Mouse (Mus musculus) c-Kit-negative CD71-positive TER-119-positive erythroid progenitor cells, embryonic 14.5 days (primary cell): Measurements from ENCODE around the gene Ccdc167.
A peak's percentile ranks its signal among the peaks of the same experiment; 100 is the strongest.

Source experiments
- DNase-seq: peaks from one replicate; pipeline ENCODE4 v3.0.0-alpha.2; 2013; ENCODE audit warnings: low read depth, low spot score

Ccdc167 gene

DNA sequence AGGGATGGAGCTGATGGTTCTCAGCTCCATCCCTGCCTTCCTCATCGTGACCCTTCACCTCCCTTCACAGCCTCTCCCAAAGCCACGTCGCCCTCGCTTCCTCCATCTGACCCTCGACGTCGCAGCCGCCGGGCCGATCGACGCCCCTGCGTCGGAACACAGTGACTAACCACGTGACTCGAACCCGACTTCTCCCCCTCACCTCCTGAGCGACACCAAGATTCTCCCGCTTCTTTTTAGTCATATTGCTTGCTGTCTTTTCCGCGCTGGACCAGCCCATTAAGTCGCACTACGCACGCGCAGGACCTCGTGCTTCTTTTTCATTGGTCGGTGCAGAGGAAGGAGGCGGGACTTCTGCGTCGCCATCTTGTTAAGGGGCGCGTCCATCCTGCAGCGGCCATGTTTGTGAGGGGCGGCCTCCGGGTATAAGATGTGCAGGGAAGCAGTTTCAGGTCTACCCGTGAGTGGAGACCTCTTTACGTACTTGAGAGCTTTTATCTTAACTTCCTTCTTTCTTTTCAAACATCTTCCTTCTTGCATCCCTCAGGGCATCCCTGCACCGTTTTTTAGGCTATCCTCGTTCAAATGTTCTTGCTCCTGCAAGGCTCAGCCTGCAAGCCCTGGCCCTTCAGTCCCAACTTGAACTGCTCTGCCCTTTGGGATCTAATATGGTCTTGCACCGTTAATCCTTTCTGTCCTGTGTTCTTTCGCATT, at the start of gene Ccdc167:
Gene Ccdc167, minus strand, starts transcription at position 313 of the 714 bp plus-strand sequence.
- DNase-seq: peak; percentile 95

DNA sequence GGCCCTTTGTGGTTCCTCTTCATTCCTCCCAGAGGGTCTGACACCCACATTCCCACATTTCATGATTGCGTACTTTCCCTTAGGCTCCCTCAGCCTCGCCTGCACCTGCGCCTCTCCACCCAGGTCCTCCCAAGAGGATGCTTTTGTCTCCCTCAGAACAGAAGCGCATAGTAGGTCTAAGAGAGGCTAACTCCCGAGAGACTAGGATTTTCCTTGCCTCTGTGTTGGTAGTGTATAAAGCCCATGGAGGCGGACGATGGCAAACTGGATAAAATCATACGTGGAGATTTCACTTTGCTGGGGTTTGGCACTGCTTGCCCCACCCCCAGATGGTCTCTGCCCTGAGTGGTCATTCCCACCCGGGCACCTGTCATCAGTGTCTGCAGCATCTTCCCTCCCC, 48.5 kb upstream of the Ccdc167 start:
- DNase-seq: no peak

- peak; percentile 50 for DNase-seq
Measured at GRCm38 (mm10) chr17:29762551-29762950, 45.7 kb upstream of the Ccdc167 start.

DNA sequence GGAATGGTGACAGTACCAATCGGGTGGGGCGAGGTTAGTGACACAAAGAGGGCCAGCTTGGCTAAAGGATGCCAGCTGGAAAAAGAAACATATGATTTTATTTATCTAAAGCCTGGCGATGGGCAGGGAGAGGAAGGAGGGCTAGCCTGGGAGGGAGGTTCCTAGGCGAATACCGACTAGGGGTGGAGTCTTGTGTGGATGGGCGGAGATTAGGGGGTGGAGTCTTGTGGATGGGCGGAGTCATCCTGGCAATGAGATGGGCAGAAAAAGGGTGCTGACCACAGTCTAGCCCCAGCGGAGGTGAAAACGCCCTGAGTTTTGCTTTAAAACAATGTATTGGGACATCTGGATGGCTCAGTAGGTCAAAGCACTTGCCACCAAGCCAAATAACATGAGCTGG, 45.1 kb upstream of the Ccdc167 start:
- no peak for DNase-seq

DNA sequence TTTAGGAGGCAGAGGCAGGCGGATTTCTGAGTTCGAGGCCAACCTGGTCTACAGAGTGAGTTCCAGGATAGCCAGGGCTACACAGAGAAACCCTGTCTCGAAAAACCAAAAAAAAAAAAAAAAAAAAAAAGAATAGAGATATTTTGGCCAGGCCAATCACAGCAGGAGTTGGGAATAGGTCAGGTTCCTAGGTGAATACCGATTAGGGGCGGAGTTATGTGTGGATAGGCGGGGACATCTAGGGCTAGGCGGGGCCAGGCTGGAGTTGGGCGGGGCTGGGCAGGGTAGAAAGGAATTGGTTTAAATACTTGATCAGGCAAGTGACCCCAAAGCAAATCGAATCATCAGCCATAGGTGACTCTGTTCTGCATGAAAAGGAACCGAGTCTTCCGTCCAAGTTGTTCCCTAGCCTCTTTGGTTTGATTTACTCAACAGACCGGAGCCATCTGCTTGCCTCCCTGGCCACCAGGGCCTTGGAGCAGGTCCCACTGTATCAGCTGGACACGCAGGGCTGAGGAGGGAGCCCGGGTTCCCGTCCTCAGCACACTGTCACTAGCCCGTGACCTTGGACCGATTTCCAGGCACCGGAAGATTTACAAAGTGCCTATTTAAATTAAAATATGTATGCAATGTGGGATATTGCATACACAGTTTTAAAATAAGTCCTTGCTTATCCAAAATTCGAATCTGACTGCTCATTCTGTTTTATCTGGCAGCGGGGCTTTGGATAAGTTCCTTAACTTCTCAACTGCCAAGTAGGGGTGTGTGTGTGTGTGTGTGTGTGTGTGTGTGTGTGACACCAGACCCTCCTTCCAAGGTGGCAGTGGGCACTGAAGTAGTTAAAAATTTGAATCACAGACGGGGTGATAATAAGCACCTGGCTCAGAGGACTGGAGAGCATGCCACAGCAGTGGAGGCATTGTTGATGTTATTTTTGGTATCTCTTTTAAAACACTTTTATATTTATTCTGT, 43.8 kb upstream of the Ccdc167 start:
- DNase-seq: no peak

DNA sequence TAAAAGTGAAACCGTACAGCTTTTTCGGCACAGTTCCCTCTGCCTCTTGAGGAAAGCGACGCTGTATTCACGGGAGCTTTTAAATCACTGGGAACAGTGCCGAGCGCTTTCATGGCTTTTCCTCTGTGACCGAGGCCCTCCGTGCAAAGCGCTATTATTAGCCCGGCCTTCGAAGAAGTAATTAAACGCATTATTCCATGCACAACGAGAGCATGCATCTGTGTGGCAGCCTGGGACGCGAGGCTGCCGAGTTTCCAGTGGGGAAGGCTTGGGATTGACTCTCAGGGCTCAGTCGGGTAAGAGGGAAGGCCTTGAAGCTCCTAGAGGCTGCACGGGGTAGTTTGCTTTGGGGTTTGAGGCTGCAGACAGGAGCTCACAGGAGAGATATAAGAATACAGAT, 43.1 kb upstream of the Ccdc167 start:
- no peak for DNase-seq

GRCm38 (mm10) chr17:29756381-29756780, 39.5 kb upstream of the Ccdc167 start:
- no peak for DNase-seq

- no peak for DNase-seq
Measured at GRCm38 (mm10) chr17:29754510-29754909, 37.7 kb upstream of the Ccdc167 start.

- no peak for DNase-seq
Measured at GRCm38 (mm10) chr17:29747466-29747865, 30.6 kb upstream of the Ccdc167 start.

DNA sequence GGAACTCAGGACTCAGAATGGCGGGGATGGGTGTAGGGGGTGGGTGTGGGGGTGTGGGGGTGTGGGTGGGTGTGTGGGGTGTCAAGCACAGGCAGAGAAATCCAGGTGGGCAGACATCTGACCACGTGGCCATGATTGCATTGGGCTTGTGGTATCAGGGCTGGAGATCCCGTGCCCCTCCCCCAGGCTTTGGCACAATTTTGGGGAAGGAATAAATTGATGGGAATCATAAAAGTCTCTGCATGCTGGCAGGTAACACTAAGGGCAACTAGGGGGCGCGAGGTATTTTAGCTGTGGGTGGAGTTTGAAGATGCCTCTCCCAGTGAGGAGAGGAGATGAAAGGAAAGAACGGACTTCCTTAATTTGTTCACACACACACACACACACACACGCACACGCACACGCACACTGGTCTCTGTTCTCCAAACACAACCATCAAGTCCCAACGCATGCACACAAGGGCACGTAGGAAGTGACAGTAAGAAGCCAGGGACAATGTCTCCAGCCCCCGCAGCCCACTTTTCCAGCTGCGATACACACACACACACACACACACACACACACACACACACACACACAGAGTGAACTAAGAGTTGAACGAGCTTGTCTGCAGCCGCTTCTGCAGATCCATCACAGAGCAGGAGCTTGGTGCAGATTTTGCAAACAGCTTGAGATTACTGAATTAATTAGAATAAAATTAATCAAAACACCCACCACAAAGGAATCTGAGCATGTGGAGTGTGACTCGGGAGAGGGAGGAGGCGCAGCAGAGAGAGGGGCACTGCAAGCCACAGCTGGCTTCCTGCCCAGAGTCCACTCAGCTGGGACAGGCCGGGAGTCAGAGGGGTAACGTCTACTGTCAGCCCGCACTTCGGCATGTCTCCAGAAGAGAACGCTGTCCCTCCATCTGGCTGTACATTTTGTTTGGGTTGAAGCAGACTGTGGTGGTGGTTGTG, 21.3 kb upstream of the Ccdc167 start:
- no peak for DNase-seq

DNA sequence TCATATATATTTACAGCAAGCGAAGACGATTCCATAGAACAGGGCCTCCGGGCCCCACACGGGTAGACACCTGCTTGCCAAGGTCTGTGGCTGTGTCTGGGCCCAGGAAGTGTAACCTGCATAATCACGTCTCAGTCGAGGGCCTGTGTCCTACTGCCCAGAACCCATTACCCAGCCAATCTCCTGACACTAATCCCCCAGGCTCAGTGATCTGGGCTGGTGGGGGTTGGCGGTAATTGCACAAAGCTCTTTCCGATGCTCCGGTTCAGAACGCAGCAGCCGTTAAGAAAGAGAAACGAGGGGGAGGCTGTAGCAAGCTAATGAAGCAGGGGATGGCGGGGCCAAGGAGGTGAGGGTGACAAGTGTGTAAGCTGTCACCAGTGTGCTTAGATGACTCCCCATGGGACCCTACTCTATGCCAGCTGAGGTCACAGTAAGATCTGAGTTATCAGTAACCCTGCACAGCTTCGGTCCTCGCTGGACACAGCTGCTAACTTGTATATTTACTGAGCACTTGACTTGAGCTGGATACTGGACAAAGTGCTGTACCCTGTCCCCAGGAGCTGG, 19.7 kb upstream of the Ccdc167 start:
- no peak for DNase-seq

DNA sequence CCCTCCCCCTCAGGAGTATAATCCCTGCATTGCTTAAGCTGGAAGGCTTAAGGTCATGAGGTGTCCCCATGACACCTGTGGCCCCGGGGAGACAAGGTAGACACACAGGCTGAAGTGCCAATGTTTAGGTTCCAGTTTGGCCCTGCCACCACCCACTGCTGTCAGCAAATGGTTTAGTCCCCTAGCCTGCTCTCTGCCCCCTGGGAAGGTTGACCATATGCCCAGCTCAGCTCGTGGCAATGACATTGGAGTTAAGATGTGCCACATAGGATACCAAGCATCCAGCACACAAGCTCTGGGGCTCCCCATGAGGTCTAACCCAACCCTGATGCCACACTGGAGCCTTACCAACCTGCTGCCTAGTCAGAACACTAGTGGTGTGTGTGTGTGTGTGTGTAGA, 15.7 kb upstream of the Ccdc167 start:
- no peak for DNase-seq

DNA sequence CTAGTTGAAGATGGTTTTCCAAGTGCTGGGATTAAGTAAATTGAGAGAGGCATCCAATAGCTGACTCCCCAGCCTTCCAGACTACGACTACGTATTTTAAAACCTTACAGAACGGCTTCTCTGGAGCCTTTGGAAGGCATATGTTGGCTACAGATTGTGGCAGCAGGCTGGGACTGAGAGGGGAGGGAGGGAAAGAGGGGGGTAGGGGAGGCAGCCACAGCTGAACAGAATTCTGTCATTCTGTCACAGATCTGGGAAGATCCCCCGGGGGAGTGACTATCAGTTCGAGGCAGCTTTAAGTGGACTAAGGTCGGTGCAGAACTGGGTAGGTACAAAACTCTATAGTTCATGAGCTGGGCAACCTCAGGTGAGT, 15.1 kb upstream of the Ccdc167 start:
- no peak for DNase-seq

DNA sequence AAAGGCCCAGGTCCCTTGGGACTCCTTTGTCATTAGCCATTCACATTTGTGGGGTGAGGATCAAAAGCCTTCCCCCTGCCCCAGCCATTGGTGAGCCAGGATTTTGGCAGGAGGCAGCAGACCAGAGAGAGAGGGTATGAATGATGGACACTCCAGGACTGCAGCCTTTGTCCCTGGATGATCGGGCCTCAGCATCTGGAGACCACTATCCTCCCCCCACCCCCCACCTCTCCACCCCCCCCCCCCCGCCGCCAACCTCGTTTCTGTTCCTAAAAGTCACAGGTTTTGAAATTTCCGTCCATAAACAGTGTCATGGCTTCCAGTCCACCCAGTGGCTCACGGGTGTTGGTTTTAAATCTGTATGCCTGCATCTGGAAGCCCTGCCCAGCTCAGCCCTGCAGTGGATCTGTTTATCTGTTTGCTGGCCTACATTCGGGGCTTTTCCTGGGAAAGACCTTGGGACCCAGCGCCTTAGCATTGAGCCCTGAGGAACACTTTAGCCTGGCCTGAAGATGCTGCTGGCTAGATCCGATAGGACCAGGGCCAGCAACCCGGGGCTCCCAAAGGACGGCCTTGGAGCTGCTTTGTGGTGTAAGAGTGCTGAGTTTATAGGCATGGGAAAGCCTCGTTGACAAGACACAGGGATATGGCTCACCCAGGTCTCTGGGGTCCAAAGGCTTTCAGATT, 14.6 kb upstream of the Ccdc167 start:
- DNase-seq: no peak

GRCm38 (mm10) chr17:29730510-29731265, 13.8 kb upstream of the Ccdc167 start:
- no peak for DNase-seq

- DNase-seq: no peak
Measured at GRCm38 (mm10) chr17:29728082-29728481, 11.2 kb upstream of the Ccdc167 start.

- DNase-seq: no peak
Measured at GRCm38 (mm10) chr17:29725027-29725620, 8.3 kb upstream of the Ccdc167 start.

DNA sequence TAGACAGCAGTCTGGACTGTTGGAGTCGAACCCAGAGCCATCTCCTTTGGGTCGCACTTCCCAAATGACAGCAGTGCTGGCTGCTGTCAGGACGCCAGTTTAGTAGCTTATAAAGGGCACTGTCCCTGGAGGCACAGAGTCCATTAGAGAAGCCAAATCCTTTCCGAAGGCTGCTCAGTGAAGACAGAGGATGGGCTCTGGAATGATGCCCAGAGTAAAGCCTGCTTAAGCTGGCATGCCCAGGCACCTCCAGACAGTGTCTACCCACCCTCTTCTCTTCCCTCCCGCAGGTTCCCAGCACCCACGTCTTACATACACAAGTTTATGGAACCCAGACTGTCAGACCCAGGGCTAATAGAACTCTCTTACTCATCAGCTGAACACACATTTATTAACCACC, 7.8 kb upstream of the Ccdc167 start:
- DNase-seq: no peak

GRCm38 (mm10) chr17:29720755-29721365, 4.0 kb upstream of the Ccdc167 start:
- no peak for DNase-seq
